Mouse (Mus musculus) bone marrow macrophage, adult 2 months (primary cell): Measurements from ENCODE around the gene Havcr2. TPM values are rescaled to one million over a fixed set of nuclear protein-coding genes. Genes with fewer than 3 reads are reported as not detected.

Source experiments
- H3K27ac ChIP-seq: 2 replicates; pipeline ENCODE4 v1.5.1; 2012; ENCODE audit warnings: low read depth, low read length; ENCODE audit not compliant: insufficient read depth
- H3K4me1 ChIP-seq: 2 replicates; pipeline ENCODE4 v1.6.1; 2012; ENCODE audit warnings: low read length; ENCODE audit not compliant: control insufficient read depth, insufficient read depth
- H3K4me3 ChIP-seq: 2 replicates; pipeline ENCODE4 v1.5.1; 2012; ENCODE audit warnings: mild to moderate bottlenecking, low read length, moderate library complexity; ENCODE audit not compliant: insufficient read depth
- CTCF ChIP-seq: IDR thresholded peaks from 2 replicates; pipeline ENCODE4 v1.5.1; 2012; ENCODE audit warnings: low read depth, mild to moderate bottlenecking, low read length, moderate library complexity
- POLR2A ChIP-seq: IDR thresholded peaks from 2 replicates; pipeline ENCODE4 v1.6.1; 2012; ENCODE audit warnings: mild to moderate bottlenecking, low read depth, low read length, borderline replicate concordance
- polyA plus RNA-seq: library from polyadenylated mRNA; stranded (reverse); fragments of >200 nt; gene quantifications from 2 replicates; pipeline ENCODE4 v1.2.4, GENCODE M21; 2012; ENCODE audit not compliant: missing spikeins, insufficient read depth, insufficient read length

Gene Havcr2
- polyA plus RNA-seq, 1 experiment: 27.7 TPM

GRCm38 (mm10) chr11:46522719-46523118, 68.0 kb downstream of the Havcr2 start:
- TF ChIP-seq CTCF (no peak), POLR2A (no peak)

GRCm38 (mm10) chr11:46523912-46524311, 69.2 kb downstream of the Havcr2 start, which contains the start of gene Gm12169:
Gm12169 (plus strand) TSS chr11:46524212.
- no peaks in the 10 kb centered on the region for H3K4me1 ChIP-seq
- no peak within 1 kb of the TSS for H3K4me3 ChIP-seq
- no peak for TF ChIP-seq CTCF
- no peak for TF ChIP-seq POLR2A
- no peak within 1 kb of the TSS for H3K27ac ChIP-seq

More at GRCm38 (mm10) chr11:46522719-46523118, 68.0 kb downstream of the Havcr2 start:
- H3K4me3 ChIP-seq: no peak overlapping the region
- H3K4me1 ChIP-seq: no peaks in the 10 kb centered on the region
- no peak overlapping the region for H3K27ac ChIP-seq

GRCm38 (mm10) chr11:46530149-46530548, 75.4 kb downstream of the Havcr2 start:
- no peak for TF ChIP-seq POLR2A
- TF ChIP-seq CTCF: no peak
- no peak overlapping the region for H3K4me3 ChIP-seq
- H3K4me1 ChIP-seq: no peaks in the 10 kb centered on the region
- no peak overlapping the region for H3K27ac ChIP-seq

Other genes starting within 250 kb of the Havcr2 start
- gene Fndc9, start 219.4 kb upstream of the Havcr2 start, polyA plus RNA-seq: not detected in 2 replicates
- 10.3 and 11.4 TPM in 2 replicates for gene Cyfip2, start 142.1 kb upstream of the Havcr2 start, polyA plus RNA-seq
- 0.35 TPM in 1 of 2 replicates, not detected in the other for gene Itk, start 65.4 kb upstream of the Havcr2 start, polyA plus RNA-seq
- not detected in 2 replicates for gene Fam71b, start 58.4 kb upstream of the Havcr2 start, polyA plus RNA-seq
- 33.4 and 39.9 TPM in 2 replicates for gene Med7, start 18.0 kb upstream of the Havcr2 start, polyA plus RNA-seq
- not detected in 2 replicates for gene Gm12169, start 69.3 kb downstream of the Havcr2 start, polyA plus RNA-seq
- not detected in 2 replicates for gene BC053393, start 116.6 kb downstream of the Havcr2 start, polyA plus RNA-seq
- not detected in 2 replicates for gene Dppa1, start 174.3 kb downstream of the Havcr2 start, polyA plus RNA-seq